16 mouse cellular contexts compared by ENCODE assay signal in genomic region chr12:64116438-64116837, GRCm38 (mm10).
DNase-seq lines count a peak whose midpoint lies in the region; ATAC-seq and TF ChIP-seq lines count a peak whose summit lies in the region.
"Had no signal": no experiment of that assay in that cellular context is flagged by ENCODE, and none has a peak within 500 bp of the region (broad histone marks: within the 10 kb centered on the region; RNA-seq: fewer than 3 reads in every experiment).

No protein-coding gene starts in this region.

- no peak overlapping the region for H3K4me3 ChIP-seq in hindbrain, embryonic 16.5 days (ENCODE audit: low read length)
- no peak overlapping the region for H3K4me3 ChIP-seq in hindbrain, embryonic 10.5 days
- no peak overlapping the region for H3K4me3 ChIP-seq in midbrain, embryonic 15.5 days
- no peak overlapping the region for H3K4me3 ChIP-seq in midbrain, embryonic 10.5 days
- H3K4me3 ChIP-seq: embryonic facial prominence, embryonic 12.5 days; heart, embryonic 12.5 days had no signal

- no peak for TF ChIP-seq POLR2A in brain, embryonic 14.5 days (IDR thresholded peaks at IDR 0.05; ENCODE audit: borderline replicate concordance, extremely low read depth, insufficient read depth, insufficient read length, poor library complexity, severe bottlenecking)

- H3K27me3 ChIP-seq in hindbrain, embryonic 16.5 days (replicated peaks; ENCODE audit: control insufficient read depth, insufficient read depth, low read length): no peaks in the 10 kb centered on the region
- no peaks in the 10 kb centered on the region for H3K27me3 ChIP-seq in hindbrain, embryonic 10.5 days (ENCODE audit: insufficient read depth, poor library complexity, severe bottlenecking)
- H3K27me3 ChIP-seq in midbrain, embryonic 15.5 days (replicated peaks): no peaks in the 10 kb centered on the region
- H3K27me3 ChIP-seq in midbrain, embryonic 10.5 days (ENCODE audit: low read depth, poor library complexity, severe bottlenecking): no peaks in the 10 kb centered on the region
- H3K27me3 ChIP-seq: embryonic facial prominence, embryonic 12.5 days; heart, embryonic 12.5 days had no signal

- TF ChIP-seq CTCF in brain, embryonic 14.5 days (IDR thresholded peaks at IDR 0.05; ENCODE audit: borderline replicate concordance, extremely low read depth, insufficient read depth, insufficient read length): no peak

- 74% methylated on average over 4 of the region's 4 CpGs for WGBS in hindbrain, embryonic 16.5 days
- WGBS in hindbrain, embryonic 10.5 days: 79% methylated on average over 4 of the region's 4 CpGs
- WGBS in midbrain, embryonic 15.5 days: 58% methylated on average over 4 of the region's 4 CpGs
- WGBS in midbrain, embryonic 10.5 days: 87% methylated on average over 4 of the region's 4 CpGs

- no peak overlapping the region for H3K27ac ChIP-seq in hindbrain, embryonic 16.5 days (ENCODE audit: low read depth, low read length)
- H3K27ac ChIP-seq in hindbrain, embryonic 10.5 days: no peak overlapping the region
- no peak overlapping the region for H3K27ac ChIP-seq in midbrain, embryonic 15.5 days
- H3K27ac ChIP-seq in midbrain, embryonic 10.5 days (replicated peaks): no peak overlapping the region
- H3K27ac ChIP-seq: embryonic facial prominence, embryonic 12.5 days had no signal

- no peak for DNase-seq in hindbrain, embryonic 10.5 days (ENCODE audit: low spot score)
- no peak for DNase-seq in midbrain, embryonic 10.5 days (ENCODE audit: low spot score)
- DNase-seq in 416B (ENCODE audit: low read depth): peak; percentile 7
- DNase-seq in brain, embryonic 14.5 days (ENCODE audit: low read depth): peak; percentile 68
- DNase-seq in urinary bladder, postnatal 10 days (ENCODE audit: low spot score): no peak
- DNase-seq: adrenal gland, adult 2 months; adrenal gland, postnatal 25 days; cerebellum, adult 11 months; cerebellum, adult 8-10 months; cerebellum, postnatal 14 days; forebrain, postnatal 0 days; gastrocnemius, postnatal 14 days had no signal

- 0 out of 2 replicates have a peak, but pooled peaks have one; percentile 34 for ATAC-seq in hindbrain, embryonic 16.5 days
- ATAC-seq in midbrain, embryonic 15.5 days (replicated peaks): peak; percentile 84; the same call in 1 of the 2 replicates
- ATAC-seq: forebrain, postnatal 0 days had no signal

- no peak overlapping the region for H3K4me2 ChIP-seq in hindbrain, embryonic 16.5 days (ENCODE audit: low read length)
- H3K4me2 ChIP-seq in midbrain, embryonic 15.5 days: no peak overlapping the region
- H3K4me2 ChIP-seq: embryonic facial prominence, embryonic 12.5 days; heart, embryonic 12.5 days had no signal

- H3K4me1 ChIP-seq in hindbrain, embryonic 16.5 days (ENCODE audit: control insufficient read depth, insufficient read depth, low read depth, low read length): no peaks in the 10 kb centered on the region
- no peaks in the 10 kb centered on the region for H3K4me1 ChIP-seq in hindbrain, embryonic 10.5 days (replicated peaks)
- no peaks in the 10 kb centered on the region for H3K4me1 ChIP-seq in midbrain, embryonic 15.5 days
- H3K4me1 ChIP-seq in midbrain, embryonic 10.5 days: no peaks in the 10 kb centered on the region
- H3K4me1 ChIP-seq: embryonic facial prominence, embryonic 12.5 days; heart, embryonic 12.5 days had no signal

- H3K9me3 ChIP-seq in hindbrain, embryonic 16.5 days (ENCODE audit: control insufficient read depth, low read length): no peaks in the 10 kb centered on the region
- H3K9me3 ChIP-seq in hindbrain, embryonic 10.5 days: no peaks in the 10 kb centered on the region
- H3K9me3 ChIP-seq in midbrain, embryonic 15.5 days: no peaks in the 10 kb centered on the region
- no peaks in the 10 kb centered on the region for H3K9me3 ChIP-seq in midbrain, embryonic 10.5 days (replicated peaks)
- H3K9me3 ChIP-seq: embryonic facial prominence, embryonic 12.5 days; heart, embryonic 12.5 days had no signal

- no peak overlapping the region for H3K9ac ChIP-seq in hindbrain, embryonic 16.5 days (ENCODE audit: low read depth, low read length)
- no peak overlapping the region for H3K9ac ChIP-seq in midbrain, embryonic 15.5 days
- H3K9ac ChIP-seq: embryonic facial prominence, embryonic 12.5 days; forebrain, postnatal 0 days; heart, embryonic 12.5 days had no signal

- H3K36me3 ChIP-seq in hindbrain, embryonic 16.5 days (ENCODE audit: control insufficient read depth, insufficient read depth, low read length): no peaks in the 10 kb centered on the region
- no peaks in the 10 kb centered on the region for H3K36me3 ChIP-seq in hindbrain, embryonic 10.5 days
- H3K36me3 ChIP-seq in midbrain, embryonic 15.5 days (replicated peaks): no peaks in the 10 kb centered on the region
- H3K36me3 ChIP-seq in midbrain, embryonic 10.5 days: no peaks in the 10 kb centered on the region
- H3K36me3 ChIP-seq: embryonic facial prominence, embryonic 12.5 days; heart, embryonic 12.5 days had no signal

Comparison
In these comparisons a context has a peak if more than half of its experiments do, and no peak if none do; other contexts are left out.
1. DNase-seq: peak in 416B (single experiment) and brain, embryonic 14.5 days (single experiment); none in hindbrain, embryonic 10.5 days (single experiment), midbrain, embryonic 10.5 days (single experiment) and urinary bladder, postnatal 10 days (single experiment).